Mouse (Mus musculus) testis, adult 10 weeks (tissue): Measurements from ENCODE around the gene Drd4. TPM values are rescaled to one million over a fixed set of nuclear protein-coding genes. Genes with fewer than 3 reads are reported as not detected.

Experiments
- polyA plus RNA-seq: library from polyadenylated mRNA; stranded (reverse); fragments of 350-450 nt; fragmentation: Illumina TruSeq; extraction: RNeasy Lipid Tissue Mini Kit (QIAGEN cat#74804); gene quantifications from one replicate; pipeline ENCODE4 v1.2.3, GENCODE M21; 2014; ENCODE audit warnings: low read depth, low replicate concordance

Drd4 gene
- 1.1 TPM for polyA plus RNA-seq

GRCm38 (mm10) chr7:141291921-141292582 is at the start of gene Drd4:
Drd4 (plus strand) TSS chr7:141292006.

GRCm38 (mm10) chr7:141265739-141266561 is 25.9 kb upstream of the Drd4 start, which contains the start of gene Irf7:
Irf7 (minus strand) TSS chr7:141266481.

GRCm38 (mm10) chr7:141276546-141276945 is 15.3 kb upstream of the Drd4 start, which contains the start of gene Cdhr5:
Cdhr5 (minus strand) TSS chr7:141276786.

GRCm38 (mm10) chr7:141278766-141279590 is 12.8 kb upstream of the Drd4 start, which contains the start of gene Sct:
Sct (minus strand) TSS chr7:141279133.

GRCm38 (mm10) chr7:141327469-141328372 is 35.9 kb downstream of the Drd4 start, which contains the start of the genes Deaf1 and Tmem80:
Deaf1 (minus strand) TSS chr7:141327690.
Tmem80 (plus strand) TSS chr7:141327739.

GRCm38 (mm10) chr7:141338576-141339131 is 46.8 kb downstream of the Drd4 start, which contains the start of gene Eps8l2:
Eps8l2 (plus strand) TSS chr7:141338880.

Other genes with a start within 250 kb of the Drd4 start
- gene B4galnt4, start 230.9 kb upstream of the Drd4 start, polyA plus RNA-seq: 1.2 TPM
- gene Pkp3, start 213.8 kb upstream of the Drd4 start, polyA plus RNA-seq: not detected
- not detected for gene Sigirr, start 191.4 kb upstream of the Drd4 start, polyA plus RNA-seq
- gene Ano9, start 174.2 kb upstream of the Drd4 start, polyA plus RNA-seq: 0.18 TPM
- gene Ptdss2, start 169.6 kb upstream of the Drd4 start, polyA plus RNA-seq: 179 TPM
- gene Rnh1, start 119.1 kb upstream of the Drd4 start, polyA plus RNA-seq: 0.41 TPM
- 6.3 TPM for gene Hras, start 98.0 kb upstream of the Drd4 start, polyA plus RNA-seq
- gene Lrrc56, start 97.8 kb upstream of the Drd4 start, polyA plus RNA-seq: 9.5 TPM
- gene Lmntd2, start 77.9 kb upstream of the Drd4 start, polyA plus RNA-seq: 18.2 TPM
- gene Rassf7, start 76.1 kb upstream of the Drd4 start, polyA plus RNA-seq: 2.4 TPM
- gene Phrf1, start 63.2 kb upstream of the Drd4 start, polyA plus RNA-seq: 24.6 TPM
- 2.1 TPM for gene Irf7, start 25.5 kb upstream of the Drd4 start, polyA plus RNA-seq
- 1.5 TPM for gene Cdhr5, start 15.2 kb upstream of the Drd4 start, polyA plus RNA-seq
- gene Sct, start 12.9 kb upstream of the Drd4 start, polyA plus RNA-seq: not detected
- 1.2 TPM for gene Deaf1, start 35.7 kb downstream of the Drd4 start, polyA plus RNA-seq
- gene Tmem80, start 35.7 kb downstream of the Drd4 start, polyA plus RNA-seq: 15.0 TPM
- gene Eps8l2, start 46.9 kb downstream of the Drd4 start, polyA plus RNA-seq: 0.34 TPM
- 1.8 TPM for gene Taldo1, start 100.2 kb downstream of the Drd4 start, polyA plus RNA-seq
- gene Gatd1, start 122.1 kb downstream of the Drd4 start, polyA plus RNA-seq: 3.7 TPM
- 0.18 TPM for gene Cend1, start 137.5 kb downstream of the Drd4 start, polyA plus RNA-seq
- 0.14 TPM for gene Slc25a22, start 145.9 kb downstream of the Drd4 start, polyA plus RNA-seq
- 0.48 TPM for gene Pidd1, start 152.0 kb downstream of the Drd4 start, polyA plus RNA-seq
- gene Rplp2, start 155.4 kb downstream of the Drd4 start, polyA plus RNA-seq: 10.3 TPM
- gene Pnpla2, start 163.2 kb downstream of the Drd4 start, polyA plus RNA-seq: 14.7 TPM
- gene Cracr2b, start 169.1 kb downstream of the Drd4 start, polyA plus RNA-seq: not detected
- gene Cd151, start 175.4 kb downstream of the Drd4 start, polyA plus RNA-seq: 17.0 TPM
- 0.87 TPM for gene Polr2l, start 183.1 kb downstream of the Drd4 start, polyA plus RNA-seq
- gene Tspan4, start 183.2 kb downstream of the Drd4 start, polyA plus RNA-seq: 0.49 TPM
- 12.1 TPM for gene Chid1, start 247.9 kb downstream of the Drd4 start, polyA plus RNA-seq